Mouse (Mus musculus) kidney, postnatal 10 days (tissue): ENCODE results near the gene Bmp8b.
"Not testable (repeated sequence)": the region's sequence is repeated elsewhere in the genome, so short reads cannot be mapped to it uniquely, and the experiment has no call there.

Source experiments
- DNase-seq: peaks from one replicate; pipeline ENCODE4 v3.0.0; 2021; ENCODE audit warnings: mixed read lengths

Gene Bmp8b

DNA sequence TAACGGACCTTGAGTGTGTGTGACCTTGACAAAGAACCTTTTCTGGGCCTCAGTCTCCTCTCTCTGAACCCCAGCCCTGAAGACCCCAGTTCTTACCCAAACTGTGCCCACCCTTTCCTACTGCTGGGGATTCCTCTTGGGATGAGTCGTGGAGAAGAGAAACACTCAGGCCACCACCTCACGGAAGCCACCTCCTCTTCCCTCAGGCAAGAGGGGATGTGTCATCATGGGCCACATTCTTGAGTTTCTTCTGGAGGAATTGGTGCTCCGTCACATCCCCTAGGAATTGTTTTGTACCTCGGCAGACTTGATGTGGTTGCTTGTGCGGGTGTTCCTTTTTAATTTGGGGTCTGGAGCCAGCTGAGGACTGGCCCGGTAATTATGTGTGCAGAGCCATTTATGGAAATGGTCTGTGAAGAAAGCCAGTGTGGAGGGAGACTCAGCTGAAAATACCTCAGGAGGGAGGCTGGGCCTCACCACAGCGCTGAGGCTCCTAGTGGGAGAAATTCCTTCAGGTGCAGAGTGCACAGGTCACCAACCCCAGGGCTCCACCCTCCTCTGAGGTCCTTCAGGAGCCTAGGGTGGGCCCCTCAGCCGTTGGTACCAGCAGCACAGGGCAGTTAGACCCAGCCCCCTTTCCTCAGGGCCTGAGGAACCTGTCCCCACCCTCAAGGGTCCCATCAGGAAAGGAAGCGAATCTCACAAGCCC lies 6.5 kb downstream of the Bmp8b start:
- DNase-seq, result not testable (repeated sequence)

DNA sequence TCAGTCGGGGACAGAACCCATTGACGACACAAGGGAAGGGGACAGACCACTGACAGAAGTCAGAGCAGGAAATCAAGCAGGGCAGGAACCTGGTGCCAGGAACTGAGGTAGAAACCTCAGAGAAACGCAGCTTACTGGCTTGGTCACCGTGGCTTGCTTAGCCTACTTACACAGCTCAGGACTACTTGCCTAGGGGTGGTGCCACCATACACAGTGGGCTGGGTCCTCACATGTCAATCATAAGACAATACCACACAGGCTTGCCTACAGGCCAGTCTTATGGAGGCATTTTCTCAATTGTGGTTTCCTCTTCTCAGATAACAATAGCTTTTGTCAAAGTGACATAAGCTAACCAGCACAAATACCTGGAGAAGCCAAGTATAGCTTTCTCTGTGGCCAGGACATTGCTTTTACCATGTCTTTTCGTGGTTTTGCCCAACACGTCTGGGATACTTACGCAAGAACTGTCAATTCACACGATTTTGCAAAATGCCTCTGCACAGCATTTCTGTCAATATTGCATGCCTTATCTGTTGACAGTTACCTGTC lies 7.3 kb downstream of the Bmp8b start:
- no peak for DNase-seq

DNA sequence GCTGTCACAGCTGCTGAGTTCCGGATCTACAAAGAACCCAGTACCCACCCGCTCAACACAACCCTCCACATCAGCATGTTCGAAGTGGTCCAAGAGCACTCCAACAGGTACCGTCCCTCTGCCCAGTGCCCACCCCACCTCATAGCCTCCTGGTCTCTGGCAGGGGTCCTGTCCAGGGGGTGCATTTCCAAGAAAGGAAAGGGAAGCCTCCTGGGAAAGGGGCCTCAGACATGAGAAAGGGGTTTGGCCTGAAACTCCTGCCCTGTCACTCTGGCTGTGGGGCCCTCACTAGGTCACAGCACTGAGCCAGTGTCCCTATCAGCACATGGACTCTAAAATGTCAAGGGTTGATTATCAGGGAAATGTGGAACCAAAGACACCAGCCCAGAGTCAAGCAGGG lies 9.7 kb downstream of the Bmp8b start:
- DNase-seq, result not testable (repeated sequence)

DNA sequence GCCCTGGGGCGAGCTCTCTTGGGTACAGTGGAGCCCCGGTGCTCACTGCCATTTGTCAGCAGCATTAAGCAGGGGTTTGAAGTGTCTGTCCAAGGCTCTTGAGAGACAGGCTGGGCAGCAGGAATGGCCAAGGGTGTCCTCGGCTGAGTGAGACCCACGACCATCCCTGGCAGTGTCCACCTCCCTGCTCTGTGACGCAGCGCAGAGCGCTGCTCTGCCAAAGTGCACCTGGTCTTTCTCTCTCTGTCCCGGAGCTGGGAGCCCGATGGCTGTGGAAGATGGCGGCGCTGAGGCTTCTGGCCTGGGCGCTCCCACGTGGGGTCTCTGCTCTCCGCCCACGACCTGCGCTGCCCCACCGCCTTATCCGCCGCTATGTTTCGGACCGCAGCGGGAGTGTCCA lies 11.0 kb downstream of the Bmp8b start, which contains the start of gene Oxct2b:
TSS of gene Oxct2b (plus strand) at position 256 of the 400 bp plus-strand sequence.
- DNase-seq, result no peak

DNA sequence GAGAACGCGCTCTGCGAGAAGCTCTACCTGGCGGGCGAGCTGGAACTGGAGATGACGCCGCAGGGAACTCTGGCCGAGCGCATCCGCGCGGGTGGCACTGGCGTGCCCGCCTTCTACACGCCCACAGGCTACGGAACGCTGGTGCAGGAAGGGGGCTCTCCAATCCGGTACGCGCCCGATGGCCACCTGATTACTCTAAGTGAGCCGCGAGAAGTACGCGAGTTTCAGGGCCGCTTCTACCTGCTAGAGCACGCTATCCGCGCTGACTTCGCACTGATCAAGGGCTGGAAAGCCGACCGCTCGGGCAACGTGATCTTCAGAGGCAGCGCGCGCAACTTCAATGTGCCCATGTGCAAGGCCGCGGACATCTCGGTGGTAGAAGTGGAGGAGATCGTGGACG lies 11.7 kb downstream of the Bmp8b start:
- not testable (repeated sequence) for DNase-seq

DNA sequence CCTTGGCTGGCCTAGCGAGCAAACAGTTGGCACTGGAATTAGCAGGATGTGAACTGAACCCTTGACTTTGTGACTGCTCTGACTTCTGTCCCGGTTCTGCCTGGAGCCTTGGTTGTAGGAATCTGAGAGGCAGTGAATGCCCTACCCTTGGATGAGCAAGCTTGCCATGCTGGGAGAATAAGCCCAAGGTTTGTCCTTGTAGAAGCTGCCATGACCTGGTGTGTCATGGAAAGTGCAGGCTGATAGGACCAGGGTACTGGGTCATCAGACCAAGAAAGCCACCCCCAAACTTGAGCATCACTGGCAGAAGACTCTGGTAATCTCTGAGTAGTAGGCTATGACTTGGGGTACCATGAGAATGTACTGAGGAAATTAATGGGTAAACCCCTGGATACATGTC lies 16.3 kb downstream of the Bmp8b start:
- DNase-seq, result no peak

DNA sequence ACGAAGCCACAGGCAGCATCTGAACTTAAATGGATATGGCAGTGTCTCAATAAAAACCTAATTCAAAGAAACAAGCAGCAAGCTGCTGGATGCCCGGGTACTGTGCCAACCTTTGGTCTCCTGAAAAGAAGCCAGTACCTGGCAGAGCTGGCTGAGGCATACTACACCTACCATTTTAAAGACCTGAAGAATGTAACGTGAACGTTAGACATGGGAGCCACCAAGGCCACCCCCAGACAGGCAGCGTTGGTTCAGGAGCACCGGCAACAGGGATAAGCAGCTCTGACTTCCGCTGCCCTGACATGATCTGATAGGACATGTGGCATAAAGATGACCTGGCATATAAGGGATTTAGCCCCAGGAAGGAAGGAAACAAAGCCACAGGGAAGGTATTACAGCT lies 21.7 kb downstream of the Bmp8b start:
- DNase-seq, result no peak

DNA sequence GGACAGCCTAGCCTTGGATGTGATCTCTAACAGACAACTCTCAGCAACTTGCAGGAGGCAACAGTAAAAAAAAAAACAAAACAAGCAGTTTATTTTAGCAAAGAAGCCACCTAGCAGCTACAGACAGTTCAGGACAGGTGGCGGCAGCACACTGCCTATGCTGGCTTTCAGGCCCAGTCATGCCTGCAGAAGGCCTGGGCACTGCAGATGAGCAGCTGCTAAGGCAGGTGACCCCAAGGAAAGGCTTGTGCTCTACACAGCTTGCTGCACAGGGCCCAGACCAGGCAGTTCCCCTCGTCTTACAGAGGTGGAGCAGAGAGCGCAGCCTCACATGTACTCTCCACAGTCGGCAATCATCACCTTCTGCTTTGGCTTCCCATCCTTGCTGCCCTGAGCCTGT lies 22.1 kb downstream of the Bmp8b start:
- no peak for DNase-seq

DNA sequence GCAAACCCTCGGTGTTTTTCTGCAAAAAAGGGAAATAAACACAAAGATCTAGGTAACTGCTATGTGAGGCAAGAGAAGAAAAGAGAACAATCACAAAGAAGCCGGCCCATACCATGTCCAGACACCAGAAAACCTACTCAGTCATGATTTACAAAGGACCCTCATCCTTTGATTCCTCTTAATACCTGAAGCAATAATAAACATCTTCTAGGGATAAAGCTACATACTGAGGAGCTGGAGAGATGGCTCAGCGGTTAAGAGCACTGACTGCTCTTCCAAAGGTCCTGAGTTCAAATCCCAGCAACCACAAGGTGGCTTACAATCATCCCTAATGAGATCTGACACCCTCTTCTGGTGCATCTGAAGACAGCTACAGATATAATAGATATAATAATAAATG lies 32.6 kb downstream of the Bmp8b start:
- no peak for DNase-seq

DNA sequence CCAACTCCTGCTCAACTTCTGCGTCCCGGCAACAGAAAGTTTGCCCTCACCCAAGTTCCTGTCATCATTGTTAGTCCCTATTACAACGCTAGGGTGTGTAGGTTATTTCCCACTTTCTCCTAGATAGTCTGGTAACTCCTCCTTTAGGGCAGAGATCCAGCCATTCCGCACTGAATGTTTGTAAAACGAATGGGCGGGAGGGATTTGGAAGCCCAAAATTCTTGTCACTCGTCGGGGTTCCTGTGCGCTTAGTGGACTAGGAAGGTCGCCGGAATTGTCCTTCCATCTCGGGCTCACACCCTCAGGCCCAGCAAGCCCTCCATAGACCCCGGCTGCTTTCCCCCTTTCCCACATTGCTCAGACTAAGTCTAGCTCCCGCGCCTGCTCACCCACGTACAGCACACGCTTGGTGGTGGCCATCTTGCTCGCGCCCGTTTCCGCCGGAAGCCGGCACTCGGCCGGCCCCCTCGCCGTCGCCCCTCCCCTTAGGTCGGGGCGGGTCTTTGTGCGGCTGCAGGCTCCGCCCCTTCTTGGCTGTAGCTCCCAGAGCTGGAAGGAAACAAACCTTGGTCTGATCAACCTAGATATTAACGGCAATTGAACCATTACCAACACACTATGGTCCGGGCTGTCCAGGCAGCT lies 34.7 kb downstream of the Bmp8b start, which contains the start of gene Ppie:
TSS of gene Ppie (minus strand) at position 439 of the 642 bp plus-strand sequence.
- DNase-seq, result peak; percentile 92

DNA sequence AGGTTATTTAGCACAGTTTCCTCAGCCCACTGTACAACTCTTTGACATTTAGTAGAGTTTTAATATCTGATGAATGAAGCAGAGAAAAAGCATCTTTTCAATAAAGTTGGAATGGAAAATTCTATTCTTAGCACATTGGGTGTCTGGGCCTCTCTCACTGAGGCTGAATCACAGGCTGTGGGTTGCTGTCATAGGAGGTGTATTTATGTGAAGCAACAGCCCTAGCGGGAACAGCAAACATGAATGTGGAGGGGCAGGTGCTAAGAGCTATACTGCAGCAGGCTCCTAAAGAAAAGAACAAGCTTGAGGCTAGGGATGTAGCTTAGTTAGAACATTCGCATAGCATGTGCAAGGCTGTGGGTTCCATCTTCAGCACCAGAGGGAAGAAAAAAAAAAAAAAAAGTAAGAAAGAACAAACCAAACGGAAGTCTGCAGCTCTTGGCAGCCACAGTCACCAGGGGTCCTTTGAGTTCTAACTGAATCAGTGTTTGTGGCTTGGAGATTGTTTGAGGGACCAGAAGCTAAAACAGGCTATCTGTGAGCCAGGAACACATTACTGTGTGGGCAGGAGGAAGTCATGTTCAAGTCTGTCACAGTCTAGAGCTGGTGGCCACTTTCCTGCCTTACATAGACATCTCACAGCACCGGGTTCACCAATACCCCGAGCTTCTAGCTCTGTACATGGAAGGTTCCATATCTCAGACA lies 42.6 kb downstream of the Bmp8b start:
- no peak for DNase-seq

DNA sequence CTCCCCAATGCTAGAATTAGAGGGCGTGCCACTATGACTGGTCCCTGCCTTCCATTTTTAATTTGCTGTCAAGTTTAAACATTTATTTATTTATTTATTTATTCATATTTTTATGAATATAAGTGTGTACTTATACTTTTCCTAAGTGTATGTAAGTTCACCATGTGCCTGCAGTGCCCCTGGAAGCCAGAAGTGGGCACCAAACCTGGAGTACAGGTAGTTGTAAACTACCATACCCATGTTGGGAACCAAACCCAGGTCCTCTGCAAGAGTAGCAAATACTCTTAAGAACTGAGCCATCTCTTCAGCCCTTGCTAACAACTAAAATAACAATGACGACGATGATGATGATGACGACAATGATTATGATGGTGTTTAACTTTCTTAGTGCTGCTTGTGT lies 47.0 kb downstream of the Bmp8b start:
- no peak for DNase-seq

DNA sequence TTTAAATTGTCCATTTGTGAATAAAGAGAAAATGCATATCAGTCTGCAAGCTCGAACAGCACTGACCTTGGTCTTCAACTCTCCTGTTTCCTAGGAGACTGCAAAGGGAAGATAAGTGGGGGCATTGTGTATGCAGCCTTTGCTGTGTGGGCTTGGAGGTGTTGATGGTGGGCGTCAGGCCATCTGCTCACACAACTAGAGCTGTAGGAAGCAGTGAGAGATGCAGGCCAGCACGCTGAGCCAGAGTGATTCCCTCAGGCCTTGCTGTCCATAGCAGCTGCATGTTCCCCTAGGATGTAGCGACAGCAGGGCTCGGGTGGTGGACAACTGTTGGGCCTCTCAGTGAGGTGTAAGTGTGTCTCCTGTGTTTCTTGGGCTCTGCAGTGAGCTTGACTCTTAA lies 48.0 kb downstream of the Bmp8b start:
- no peak for DNase-seq

DNA sequence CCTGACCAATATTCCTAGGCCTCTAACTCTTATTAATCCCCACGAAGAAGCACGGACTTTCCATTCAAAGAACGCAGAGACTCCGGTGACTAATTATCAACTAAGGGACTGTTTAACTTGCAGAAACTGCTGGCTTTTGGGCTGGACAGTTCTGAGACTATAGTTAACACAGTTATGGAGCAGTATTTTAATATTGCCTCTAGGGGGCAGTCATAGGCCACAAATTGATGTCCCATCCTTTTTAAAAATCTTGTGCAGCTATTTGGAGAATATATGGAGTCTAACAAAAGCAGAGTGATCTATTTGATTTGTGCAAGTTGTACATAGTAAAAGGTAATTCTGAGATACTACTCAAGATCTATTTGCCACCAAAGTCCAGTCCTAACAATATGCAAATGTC lies 50.0 kb downstream of the Bmp8b start:
- DNase-seq, result peak; percentile 29

DNA sequence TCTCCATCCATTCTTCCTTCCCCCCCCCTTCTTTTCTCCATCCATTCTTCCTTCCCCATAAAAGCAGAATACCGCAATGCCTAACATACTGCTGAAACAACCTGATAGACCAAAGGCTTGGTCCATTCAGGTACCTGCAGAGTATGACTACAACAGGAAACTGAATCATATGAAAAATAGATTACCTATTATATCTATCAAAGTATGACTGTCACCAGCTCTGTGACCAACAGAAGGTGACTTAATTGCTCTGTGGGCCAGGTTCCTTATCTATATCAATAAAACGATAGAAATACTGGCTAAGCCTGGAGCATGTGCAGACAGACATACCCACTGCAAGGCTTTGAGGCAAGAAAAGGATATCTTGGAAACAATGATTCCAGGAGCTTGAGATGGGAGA lies 50.5 kb downstream of the Bmp8b start:
- no peak for DNase-seq

DNA sequence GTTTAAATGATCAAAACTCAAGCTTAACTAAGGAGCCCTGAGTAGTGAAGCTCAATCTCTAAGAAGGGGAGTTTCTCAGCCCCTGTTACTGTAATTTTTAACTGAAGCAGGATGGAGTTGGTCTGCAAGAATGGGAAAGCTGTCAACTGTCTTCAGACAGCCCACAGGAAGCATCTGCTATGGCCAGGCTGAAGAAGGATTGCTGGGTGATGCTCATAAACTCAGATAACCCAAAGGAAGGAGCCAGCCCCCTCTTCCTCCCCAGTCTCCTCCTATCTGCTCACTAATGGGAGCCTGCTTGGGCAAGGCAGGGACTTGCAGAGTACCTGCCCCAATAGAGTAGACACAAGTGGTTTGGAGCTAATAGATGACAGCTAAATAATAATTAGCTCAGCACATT lies 50.9 kb downstream of the Bmp8b start:
- no peak for DNase-seq

DNA sequence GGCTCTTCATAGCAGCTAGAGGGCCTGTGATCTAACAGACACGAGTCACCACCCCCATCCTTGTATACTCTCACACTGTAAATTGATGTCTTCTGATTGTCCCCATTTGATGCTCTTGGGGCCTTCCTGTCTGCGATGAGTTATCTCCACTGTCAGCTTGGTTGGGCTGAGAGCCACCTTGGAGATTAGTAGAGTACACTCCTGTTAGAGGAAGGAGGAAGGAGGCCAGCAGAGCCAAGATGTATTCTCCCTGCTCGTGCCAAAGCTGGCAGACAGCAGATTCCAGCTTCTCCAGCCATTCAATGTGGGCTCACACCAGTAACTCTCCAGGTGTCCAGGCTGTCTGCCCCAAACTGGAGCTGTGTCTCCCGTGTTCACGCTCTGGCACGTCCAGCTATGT lies 55.6 kb downstream of the Bmp8b start:
- DNase-seq, result no peak

DNA sequence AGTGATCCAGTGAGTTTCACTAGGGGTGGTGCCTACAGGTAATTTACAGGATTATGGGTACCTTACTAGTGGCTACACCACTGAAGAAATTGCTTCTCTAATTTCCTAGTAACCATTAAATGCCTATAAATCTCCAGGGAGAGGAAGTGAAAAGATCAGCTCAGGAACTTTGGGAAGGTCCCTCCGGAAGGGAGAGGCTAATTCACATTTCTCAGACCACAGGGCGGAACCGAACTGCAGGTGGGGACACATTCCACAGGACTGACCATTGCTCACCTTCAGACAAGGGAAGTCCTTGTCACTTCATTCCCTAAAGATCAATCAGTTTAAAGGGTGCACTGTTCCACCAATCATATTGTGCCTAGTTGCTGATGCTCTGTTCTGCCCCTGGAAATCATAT lies 56.3 kb downstream of the Bmp8b start:
- not testable (repeated sequence) for DNase-seq

DNA sequence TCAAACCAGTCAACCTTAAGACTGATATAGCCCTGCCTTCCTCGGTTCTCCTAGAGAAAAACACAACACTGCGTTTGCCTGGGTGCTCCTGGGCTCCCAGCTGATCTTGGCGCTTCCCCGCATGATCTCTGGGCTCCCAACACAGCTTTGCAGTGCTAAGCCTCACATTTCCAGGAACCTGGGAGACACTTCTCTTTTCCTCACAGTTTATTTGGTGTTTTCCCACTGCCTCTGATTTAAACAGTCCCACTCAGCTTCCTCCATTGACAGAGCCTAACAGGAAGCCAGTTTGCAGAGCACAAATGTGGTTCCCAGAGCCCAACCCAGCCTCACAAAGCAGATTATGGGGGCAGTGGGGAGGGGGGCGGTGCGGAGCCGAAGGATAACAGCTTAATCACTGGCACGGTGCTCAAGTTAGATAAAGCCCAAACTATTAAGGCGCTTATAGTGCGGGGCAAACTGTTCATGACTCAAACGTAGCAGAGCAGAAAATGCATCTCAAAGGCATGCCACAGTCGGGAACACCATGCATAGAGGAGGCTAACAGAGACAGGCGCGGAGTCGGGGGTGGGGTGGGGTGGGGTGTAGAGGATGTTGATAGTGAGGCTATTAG lies 57.4 kb downstream of the Bmp8b start:
- DNase-seq, result no peak

DNA sequence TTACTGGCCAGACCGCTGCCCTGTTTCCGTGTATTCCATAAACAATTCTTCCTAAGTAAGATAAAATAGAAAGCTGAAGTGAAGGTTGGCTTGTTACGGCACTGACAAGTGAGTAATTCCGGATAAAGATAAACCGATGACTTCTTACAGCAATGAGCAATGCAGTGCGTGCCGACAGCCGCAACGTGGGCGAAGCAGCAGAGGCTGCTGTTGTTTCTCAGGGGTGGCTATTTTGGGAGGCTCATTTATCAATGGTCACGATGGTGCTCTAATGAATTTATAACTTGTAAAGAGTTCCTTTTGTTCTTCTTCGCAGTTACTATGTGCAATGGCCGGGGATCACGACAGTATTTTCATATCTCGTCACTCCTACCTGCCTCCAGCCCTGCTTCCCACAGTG lies 59.2 kb downstream of the Bmp8b start:
- DNase-seq, result no peak

DNA sequence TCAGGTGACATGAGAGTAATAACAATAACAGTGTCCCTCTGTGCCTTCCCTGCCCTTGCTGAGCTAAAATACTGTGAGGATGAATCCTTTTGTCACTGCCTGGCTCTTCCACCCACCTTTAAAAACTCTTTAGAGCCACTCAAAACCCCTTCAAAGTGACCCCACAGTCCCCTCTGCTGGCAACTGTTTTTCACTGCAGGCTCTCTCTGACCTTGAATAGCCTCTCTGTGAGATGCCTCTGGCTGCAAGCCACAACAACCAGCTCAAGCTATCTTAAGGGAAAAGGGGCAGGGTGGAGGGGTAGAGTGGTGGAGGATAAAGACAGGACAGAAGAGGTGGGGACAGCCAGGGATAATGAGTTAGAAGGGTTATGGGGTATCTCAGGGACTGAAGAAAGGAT lies 66.8 kb downstream of the Bmp8b start:
- peak; percentile 14 for DNase-seq
